Mouse (Mus musculus): ENCODE results near the gene Xirp1. TPM values are rescaled to one million over a fixed set of nuclear protein-coding genes. Genes with fewer than 3 reads are reported as not detected.

The Xirp1 gene
- polyA plus RNA-seq, 1 experiment from 2014 or later: 1.6 TPM

DNA sequence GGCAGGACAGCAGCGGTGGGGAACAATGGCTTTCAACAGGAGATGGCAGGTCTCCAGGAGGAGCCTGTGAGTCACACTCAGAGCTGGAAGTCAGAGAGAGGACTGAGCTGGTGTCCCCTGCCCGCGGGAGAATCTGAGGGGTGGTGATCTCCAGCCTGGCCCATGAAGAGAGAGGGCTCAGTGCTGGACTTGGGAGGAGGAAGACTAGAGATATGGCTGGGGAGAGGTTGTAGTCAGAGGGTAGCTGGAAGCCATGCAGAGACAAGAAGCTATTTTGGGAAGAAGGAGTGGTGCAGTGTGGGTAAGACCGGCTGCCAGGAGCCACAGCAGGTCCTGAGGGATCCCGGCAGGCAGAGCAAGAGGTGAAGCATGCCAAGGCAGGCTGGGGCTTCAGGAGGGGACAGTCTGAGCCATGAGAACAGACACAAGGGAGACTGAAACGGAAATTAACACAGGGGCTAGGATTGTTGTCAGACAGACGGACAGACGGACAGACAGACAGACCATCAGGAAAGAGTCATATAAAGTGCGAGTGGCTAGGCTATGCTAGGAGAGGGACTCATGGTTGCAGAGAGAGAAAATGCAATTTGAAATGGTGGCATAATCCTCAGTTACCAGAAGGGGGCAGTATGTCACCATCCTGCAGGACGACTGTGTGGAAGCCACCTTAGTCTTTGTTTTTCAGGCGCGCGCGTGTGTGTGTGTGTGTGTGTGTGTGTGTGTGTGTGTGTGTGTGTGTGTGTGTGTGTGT is 4.2 kb upstream of the Xirp1 start:
- Histone ChIP-seq H3K27ac (ENCODE audit: low read length) (no peak overlapping the region), H3K9ac (ENCODE audit: low read length) (no peak overlapping the region), H3K27me3 (ENCODE audit: control insufficient read depth, insufficient read depth, low read depth, low read length) (no peaks in the 10 kb centered on the region), H3K4me1 (replicated peaks; ENCODE audit: control insufficient read depth, insufficient read depth, low read length) (no peaks in the 10 kb centered on the region), H3K4me3 (ENCODE audit: low read length) (no peak overlapping the region), H3K9me3 (ENCODE audit: control insufficient read depth, low read length) (no peaks in the 10 kb centered on the region), H3K36me3 (ENCODE audit: control insufficient read depth, insufficient read depth, low read length) (no peaks in the 10 kb centered on the region), H3K4me2 (ENCODE audit: low read depth, low read length) (no peak overlapping the region)
- peak; percentile 63 for ATAC-seq (ENCODE audit: low read depth)
- WGBS: 23% methylated on average over 14 of the region's 14 CpGs

DNA sequence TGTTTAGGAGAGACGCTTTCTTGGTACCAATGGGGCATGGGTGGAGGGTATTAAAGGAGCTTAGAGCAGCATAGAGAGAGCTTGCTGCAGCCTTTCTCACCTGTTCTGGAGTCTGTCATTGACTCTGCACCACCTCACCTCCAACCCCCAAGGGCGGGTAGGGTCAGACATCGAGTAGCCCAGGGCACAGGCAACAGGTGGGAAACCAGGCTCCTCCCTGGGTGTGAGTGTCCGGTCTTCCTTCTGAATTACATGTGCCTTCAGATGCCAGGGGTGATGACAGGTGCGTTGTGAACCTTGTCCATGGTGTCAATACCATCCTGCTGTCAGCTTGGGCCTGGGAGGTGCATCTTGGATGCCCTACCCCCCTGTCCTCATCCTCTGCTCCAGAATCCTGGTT is 1.2 kb upstream of the Xirp1 start:
- Histone ChIP-seq H3K4me1 (replicated peaks; ENCODE audit: control insufficient read depth, insufficient read depth, low read length) (peaks cover 4% of the 10 kb centered on the region; the same call in 1 of the 2 replicates), H3K4me2 (ENCODE audit: low read depth, low read length) (no peak overlapping the region), H3K27me3 (ENCODE audit: control insufficient read depth, insufficient read depth, low read depth, low read length) (no peaks in the 10 kb centered on the region), H3K9ac (ENCODE audit: low read length) (no peak overlapping the region), H3K36me3 (ENCODE audit: control insufficient read depth, insufficient read depth, low read length) (no peaks in the 10 kb centered on the region), H3K4me3 (ENCODE audit: low read length) (no peak overlapping the region), H3K9me3 (ENCODE audit: control insufficient read depth, low read length) (no peaks in the 10 kb centered on the region), H3K27ac (ENCODE audit: low read length) (no peak overlapping the region)
- 88% methylated on average over 5 of the region's 5 CpGs for WGBS
- ATAC-seq (ENCODE audit: low read depth): no peak

DNA sequence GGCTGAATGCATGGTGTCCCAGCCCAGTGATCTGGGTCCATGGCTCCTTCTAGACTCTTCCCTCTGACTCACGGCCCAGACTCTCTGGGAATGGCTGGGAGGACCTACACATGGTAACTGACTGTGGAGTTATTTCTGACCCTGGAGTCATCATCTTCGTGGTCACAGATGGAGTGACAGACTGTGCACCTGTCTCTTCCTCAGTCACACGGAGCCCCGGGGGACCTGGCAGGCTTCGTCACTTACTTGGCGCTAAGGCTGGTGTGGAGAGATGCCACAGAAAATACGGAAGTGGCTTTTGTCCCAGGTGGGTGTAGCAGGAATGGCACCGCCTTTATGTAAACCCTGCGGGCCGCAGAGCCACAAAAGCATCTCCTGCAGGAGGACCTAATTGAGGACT is 773 bp upstream of the Xirp1 start:
- H3K27ac ChIP-seq (ENCODE audit: low read length): no peak overlapping the region
- H3K4me2 ChIP-seq (ENCODE audit: low read depth, low read length): no peak overlapping the region
- H3K36me3 ChIP-seq (ENCODE audit: control insufficient read depth, insufficient read depth, low read length): no peaks in the 10 kb centered on the region
- H3K27me3 ChIP-seq (ENCODE audit: control insufficient read depth, insufficient read depth, low read depth, low read length): no peaks in the 10 kb centered on the region
- H3K9me3 ChIP-seq (ENCODE audit: control insufficient read depth, low read length): no peaks in the 10 kb centered on the region
- H3K9ac ChIP-seq (ENCODE audit: low read length): no peak overlapping the region
- ATAC-seq (ENCODE audit: low read depth): no peak
- WGBS: 69% methylated on average over 10 of the region's 10 CpGs
- H3K4me3 ChIP-seq (ENCODE audit: low read length): no peak overlapping the region
- peaks cover 4% of the 10 kb centered on the region; the same call in 1 of the 2 replicates for H3K4me1 ChIP-seq (replicated peaks; ENCODE audit: control insufficient read depth, insufficient read depth, low read length)

DNA sequence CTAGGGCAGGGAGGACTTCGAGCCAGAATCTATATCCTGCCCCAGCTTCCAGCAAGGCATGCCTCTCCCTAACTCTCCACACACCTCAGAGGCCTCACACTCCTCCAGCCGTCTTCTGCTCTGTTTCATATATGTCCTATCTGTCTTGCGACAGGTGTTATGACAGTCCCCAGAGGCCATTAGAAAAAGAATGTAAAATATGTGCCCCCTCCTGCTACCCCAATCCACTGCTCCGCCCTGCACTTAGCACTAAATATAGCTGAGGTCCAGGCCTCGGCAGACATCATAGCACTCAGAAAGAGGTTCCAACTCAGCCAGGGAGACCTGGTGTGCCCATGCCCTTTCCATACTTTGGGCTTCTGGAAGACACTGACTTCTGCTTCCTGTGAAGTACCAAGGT is 2.2 kb downstream of the Xirp1 start:
- Histone ChIP-seq H3K4me2 (ENCODE audit: low read depth, low read length) (no peak overlapping the region), H3K4me3 (ENCODE audit: low read length) (no peak overlapping the region), H3K4me1 (replicated peaks; ENCODE audit: control insufficient read depth, insufficient read depth, low read length) (peaks cover 4% of the 10 kb centered on the region; the same call in 1 of the 2 replicates), H3K9me3 (ENCODE audit: control insufficient read depth, low read length) (no peaks in the 10 kb centered on the region), H3K27ac (ENCODE audit: low read length) (no peak overlapping the region), H3K36me3 (ENCODE audit: control insufficient read depth, insufficient read depth, low read length) (no peaks in the 10 kb centered on the region), H3K9ac (ENCODE audit: low read length) (no peak overlapping the region), H3K27me3 (ENCODE audit: control insufficient read depth, insufficient read depth, low read depth, low read length) (no peaks in the 10 kb centered on the region)
- 0 out of 2 replicates have a peak, but pooled peaks have one; percentile 8 for ATAC-seq (ENCODE audit: low read depth)
- whole genome bisulfite sequencing: 43% methylated on average over 5 of the region's 5 CpGs

DNA sequence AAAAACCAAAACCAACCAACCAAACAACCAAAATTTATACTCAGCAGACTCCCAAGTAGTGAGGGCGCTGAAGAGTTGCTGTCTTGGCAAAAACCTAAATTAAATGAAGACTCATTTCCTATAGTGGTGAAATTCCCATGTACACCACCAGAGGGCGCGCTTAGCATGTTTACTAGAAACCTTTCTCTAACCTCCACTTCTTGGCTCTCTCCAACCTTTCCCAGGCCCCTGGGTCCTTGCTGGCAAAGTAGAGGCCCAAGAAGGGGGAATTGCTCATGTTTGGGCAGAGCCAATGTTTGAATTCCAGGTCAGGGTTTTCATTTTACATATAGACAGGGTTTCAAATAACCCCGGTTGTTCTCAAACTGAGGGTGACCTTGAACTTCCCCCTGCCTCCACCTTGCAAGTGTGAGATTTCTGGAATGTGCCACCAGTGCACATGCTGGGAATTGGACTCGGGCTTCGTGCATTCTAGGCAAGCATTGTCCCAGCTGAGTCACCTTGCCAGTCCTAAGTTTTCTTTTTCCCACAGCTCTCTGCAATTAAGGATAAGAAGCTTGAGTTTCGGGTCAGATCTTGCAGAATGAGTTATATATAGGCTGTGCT is 3.0 kb downstream of the Xirp1 start:
- Histone ChIP-seq H3K27ac (ENCODE audit: low read length) (no peak overlapping the region), H3K9me3 (ENCODE audit: control insufficient read depth, low read length) (no peaks in the 10 kb centered on the region), H3K4me2 (ENCODE audit: low read depth, low read length) (no peak overlapping the region), H3K4me1 (replicated peaks; ENCODE audit: control insufficient read depth, insufficient read depth, low read length) (peaks cover 4% of the 10 kb centered on the region; the same call in 1 of the 2 replicates), H3K4me3 (ENCODE audit: low read length) (no peak overlapping the region), H3K27me3 (ENCODE audit: control insufficient read depth, insufficient read depth, low read depth, low read length) (no peaks in the 10 kb centered on the region), H3K9ac (ENCODE audit: low read length) (no peak overlapping the region), H3K36me3 (ENCODE audit: control insufficient read depth, insufficient read depth, low read length) (no peaks in the 10 kb centered on the region)
- WGBS: 25% methylated on average over 7 of the region's 7 CpGs
- ATAC-seq (ENCODE audit: low read depth): no peak

DNA sequence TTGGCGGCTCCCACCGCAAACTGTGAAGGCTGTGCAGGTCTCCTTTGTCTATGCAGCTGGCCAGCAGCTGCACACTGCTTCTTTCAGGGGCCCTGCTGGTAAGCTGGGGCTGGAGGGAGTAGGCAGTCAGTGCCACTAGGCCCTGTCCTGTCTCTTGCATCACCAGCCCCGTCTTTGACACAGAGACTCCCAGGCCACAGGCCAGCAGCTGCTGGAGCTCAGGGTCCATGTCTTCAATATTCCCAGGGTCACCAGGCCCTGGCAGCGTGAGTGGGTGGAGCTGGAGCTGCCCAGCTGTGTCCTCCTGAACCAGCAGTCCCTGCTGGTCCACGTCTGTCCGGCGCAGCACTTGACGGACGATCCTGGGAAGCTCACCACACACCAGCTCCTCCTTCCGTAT is 6.4 kb downstream of the Xirp1 start:
- 53% methylated on average over 10 of the region's 10 CpGs for WGBS
- H3K36me3 ChIP-seq (ENCODE audit: control insufficient read depth, insufficient read depth, low read length): no peaks in the 10 kb centered on the region

DNA sequence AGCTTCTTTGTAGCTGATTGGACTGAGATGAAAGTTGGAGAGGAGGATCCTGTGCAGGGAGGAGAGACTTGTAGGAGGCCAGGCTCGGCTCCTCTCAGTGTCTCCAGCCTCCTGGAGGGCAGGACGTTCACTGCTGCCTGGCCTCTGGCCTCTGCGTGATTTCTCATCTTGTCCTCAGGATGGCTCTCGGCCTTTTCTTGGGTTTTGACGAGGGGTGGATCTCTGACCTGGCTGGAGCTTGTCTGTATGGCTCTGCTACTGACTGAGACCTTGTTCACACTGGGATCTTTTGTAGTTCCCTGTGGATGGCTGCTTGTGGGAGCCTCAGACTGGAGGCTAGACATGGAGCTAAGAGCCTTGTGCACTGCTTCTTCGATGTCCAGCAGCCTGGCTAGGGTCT is 8.6 kb downstream of the Xirp1 start:
- WGBS: 48% methylated on average over 6 of the region's 6 CpGs
- no peak for ATAC-seq (ENCODE audit: low read depth)
- H3K27ac ChIP-seq (ENCODE audit: low read length): no peak overlapping the region

More for the DNA sequence above, 6.4 kb downstream of the Xirp1 start:
- Histone ChIP-seq H3K27ac (ENCODE audit: low read length) (no peak overlapping the region), H3K9me3 (ENCODE audit: control insufficient read depth, low read length) (no peaks in the 10 kb centered on the region), H3K4me1 (replicated peaks; ENCODE audit: control insufficient read depth, insufficient read depth, low read length) (peaks cover 4% of the 10 kb centered on the region; the same call in 1 of the 2 replicates), H3K9ac (ENCODE audit: low read length) (no peak overlapping the region), H3K4me2 (ENCODE audit: low read depth, low read length) (no peak overlapping the region), H3K27me3 (ENCODE audit: control insufficient read depth, insufficient read depth, low read depth, low read length) (no peaks in the 10 kb centered on the region), H3K4me3 (ENCODE audit: low read length) (no peak overlapping the region)
- ATAC-seq (ENCODE audit: low read depth): no peak

DNA sequence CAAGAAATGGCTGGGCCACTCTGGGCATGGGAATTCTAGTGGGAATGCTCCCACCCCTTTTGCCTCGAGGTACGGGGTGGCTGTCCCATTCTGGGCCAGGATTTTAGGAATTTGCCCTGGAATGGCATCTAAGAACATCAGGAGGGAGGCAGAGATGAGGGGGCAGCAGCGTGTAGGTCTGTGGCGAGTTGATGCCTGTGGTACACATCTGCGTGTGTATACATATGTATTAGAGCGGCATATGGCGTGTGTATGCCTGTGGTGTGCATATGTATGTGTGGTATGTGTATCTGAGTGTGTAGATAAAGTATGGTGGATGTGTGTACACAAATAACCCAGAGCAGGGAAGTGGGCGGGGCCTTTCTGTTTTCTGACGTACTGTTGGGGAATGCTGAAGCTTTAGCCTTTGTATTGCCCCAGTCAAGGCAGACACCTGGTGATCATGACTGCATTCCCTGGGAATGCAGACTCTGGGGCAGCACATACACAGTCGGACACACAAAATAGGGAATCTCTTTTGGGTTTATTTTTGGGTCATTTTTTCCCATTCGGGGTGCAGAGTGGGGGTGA is 10.1 kb downstream of the Xirp1 start:
- Histone ChIP-seq H3K9me3 (ENCODE audit: control insufficient read depth, low read length) (no peaks in the 10 kb centered on the region), H3K27me3 (ENCODE audit: control insufficient read depth, insufficient read depth, low read depth, low read length) (no peaks in the 10 kb centered on the region), H3K4me3 (ENCODE audit: low read length) (no peak overlapping the region), H3K9ac (ENCODE audit: low read length) (no peak overlapping the region), H3K4me1 (replicated peaks; ENCODE audit: control insufficient read depth, insufficient read depth, low read length) (peaks cover 10% of the 10 kb centered on the region), H3K36me3 (ENCODE audit: control insufficient read depth, insufficient read depth, low read length) (no peaks in the 10 kb centered on the region), H3K4me2 (ENCODE audit: low read depth, low read length) (no peak overlapping the region), H3K27ac (ENCODE audit: low read length) (no peak overlapping the region)
- ATAC-seq (ENCODE audit: low read depth): no peak
- WGBS: 68% methylated on average over 11 of the region's 11 CpGs

More for the DNA sequence above, 8.6 kb downstream of the Xirp1 start:
- Histone ChIP-seq H3K9me3 (ENCODE audit: control insufficient read depth, low read length) (no peaks in the 10 kb centered on the region), H3K4me2 (ENCODE audit: low read depth, low read length) (no peak overlapping the region), H3K4me3 (ENCODE audit: low read length) (no peak overlapping the region), H3K4me1 (replicated peaks; ENCODE audit: control insufficient read depth, insufficient read depth, low read length) (peaks cover 10% of the 10 kb centered on the region), H3K9ac (ENCODE audit: low read length) (no peak overlapping the region), H3K36me3 (ENCODE audit: control insufficient read depth, insufficient read depth, low read length) (no peaks in the 10 kb centered on the region), H3K27me3 (ENCODE audit: control insufficient read depth, insufficient read depth, low read depth, low read length) (no peaks in the 10 kb centered on the region)

DNA sequence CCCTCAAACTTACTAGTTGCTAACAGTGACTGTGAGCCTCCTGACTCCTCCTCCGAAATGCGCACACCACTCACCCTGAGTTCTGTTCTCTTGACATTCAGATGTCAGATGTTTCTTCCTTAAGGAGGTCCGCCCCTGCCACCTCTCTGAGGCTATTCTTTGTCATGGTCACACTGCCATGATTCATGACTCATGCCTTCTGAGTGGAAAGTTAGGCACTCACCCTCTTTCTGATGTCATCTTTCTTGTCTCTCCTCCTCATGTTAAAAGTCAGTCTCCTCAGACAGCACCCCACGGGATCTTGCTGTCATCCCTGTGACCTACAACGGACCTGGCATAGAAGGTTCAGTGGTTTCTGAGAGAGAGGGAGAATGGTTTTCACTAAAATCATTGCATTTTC is 10.6 kb downstream of the Xirp1 start:
- WGBS: 77% methylated on average over 5 of the region's 5 CpGs
- no peaks in the 10 kb centered on the region for H3K36me3 ChIP-seq (ENCODE audit: control insufficient read depth, insufficient read depth, low read length)

More for the DNA sequence above, 10.6 kb downstream of the Xirp1 start:
- no peak overlapping the region for H3K4me2 ChIP-seq (ENCODE audit: low read depth, low read length)
- H3K4me1 ChIP-seq (replicated peaks; ENCODE audit: control insufficient read depth, insufficient read depth, low read length): peaks cover 10% of the 10 kb centered on the region
- H3K9me3 ChIP-seq (ENCODE audit: control insufficient read depth, low read length): no peaks in the 10 kb centered on the region
- ATAC-seq (ENCODE audit: low read depth): no peak
- no peak overlapping the region for H3K9ac ChIP-seq (ENCODE audit: low read length)
- no peaks in the 10 kb centered on the region for H3K27me3 ChIP-seq (ENCODE audit: control insufficient read depth, insufficient read depth, low read depth, low read length)
- H3K27ac ChIP-seq (ENCODE audit: low read length): no peak overlapping the region
- H3K4me3 ChIP-seq (ENCODE audit: low read length): no peak overlapping the region
